Mouse (Mus musculus) yolk sac, embryonic 10.5 days (tissue): ENCODE measurements at regions not wholly inside any gene's neighbourhood (a gene's known extent, or its start where the extent isn't known, plus 50 kb on each side); places are given as distances from the start of the nearest gene placed in this dataset.

Experiments
- DNase-seq: peaks from one replicate; pipeline ENCODE4 v3.0.0-alpha.2; 2017; ENCODE audit warnings: low spot score

GRCm38 (mm10) chr7:37337616-37338015, 435.8 kb downstream of the Zfp536 start:
- no peak for DNase-seq

- no peak for DNase-seq
Measured at GRCm38 (mm10) chr7:37338067-37338501, 435.4 kb downstream of the Zfp536 start.

- no peak for DNase-seq
Measured at GRCm38 (mm10) chr7:37342613-37343012, 430.8 kb downstream of the Zfp536 start.

GRCm38 (mm10) chr7:37343021-37343593, 430.3 kb downstream of the Zfp536 start:
- DNase-seq = no peak

GRCm38 (mm10) chr7:37343691-37344233, 429.7 kb downstream of the Zfp536 start:
- no peak for DNase-seq

GRCm38 (mm10) chr7:37346041-37346440, 427.4 kb downstream of the Zfp536 start:
- peak; percentile 52 for DNase-seq

- DNase-seq = peak; percentile 74
Measured at GRCm38 (mm10) chr7:37357647-37358395, 415.6 kb downstream of the Zfp536 start.

- DNase-seq = no peak
Measured at GRCm38 (mm10) chr7:37358492-37358891, 414.9 kb downstream of the Zfp536 start.

- DNase-seq = no peak
Measured at GRCm38 (mm10) chr7:37359473-37359872, 414.0 kb downstream of the Zfp536 start.

GRCm38 (mm10) chr7:37360171-37360570, 413.3 kb downstream of the Zfp536 start:
- DNase-seq = no peak

- DNase-seq = peak; percentile 51
Measured at GRCm38 (mm10) chr7:37361802-37362441, 411.5 kb downstream of the Zfp536 start.

- DNase-seq = no peak
Measured at GRCm38 (mm10) chr7:37362879-37363278, 410.6 kb downstream of the Zfp536 start.

GRCm38 (mm10) chr7:37363629-37364175, 409.7 kb downstream of the Zfp536 start:
- DNase-seq = no peak

GRCm38 (mm10) chr7:37364221-37364620, 409.2 kb downstream of the Zfp536 start:
- DNase-seq = no peak

GRCm38 (mm10) chr7:37366006-37366405, 407.4 kb downstream of the Zfp536 start:
- DNase-seq = no peak

GRCm38 (mm10) chr7:37369698-37370097, 403.7 kb downstream of the Zfp536 start:
- DNase-seq = no peak

GRCm38 (mm10) chr7:37373864-37374263, 399.6 kb downstream of the Zfp536 start:
- DNase-seq = no peak

GRCm38 (mm10) chr7:37375044-37375443, 398.4 kb downstream of the Zfp536 start:
- no peak for DNase-seq

GRCm38 (mm10) chr7:37375591-37375990, 397.9 kb downstream of the Zfp536 start:
- DNase-seq = no peak

GRCm38 (mm10) chr7:37376207-37376606, 397.2 kb downstream of the Zfp536 start:
- DNase-seq = no peak

- DNase-seq = no peak
Measured at GRCm38 (mm10) chr7:37377889-37378521, 395.4 kb downstream of the Zfp536 start.

- DNase-seq = no peak
Measured at GRCm38 (mm10) chr7:37387871-37388270, 385.6 kb downstream of the Zfp536 start.
